Mouse (Mus musculus) ovary, adult 18-20 months (tissue): ENCODE measurements around the gene Smad6.

Source experiments
- DNase-seq: peaks from one replicate; pipeline ENCODE4 v3.0.0; 2022; ENCODE audit warnings: low spot score, mixed read lengths

Smad6 gene

DNA sequence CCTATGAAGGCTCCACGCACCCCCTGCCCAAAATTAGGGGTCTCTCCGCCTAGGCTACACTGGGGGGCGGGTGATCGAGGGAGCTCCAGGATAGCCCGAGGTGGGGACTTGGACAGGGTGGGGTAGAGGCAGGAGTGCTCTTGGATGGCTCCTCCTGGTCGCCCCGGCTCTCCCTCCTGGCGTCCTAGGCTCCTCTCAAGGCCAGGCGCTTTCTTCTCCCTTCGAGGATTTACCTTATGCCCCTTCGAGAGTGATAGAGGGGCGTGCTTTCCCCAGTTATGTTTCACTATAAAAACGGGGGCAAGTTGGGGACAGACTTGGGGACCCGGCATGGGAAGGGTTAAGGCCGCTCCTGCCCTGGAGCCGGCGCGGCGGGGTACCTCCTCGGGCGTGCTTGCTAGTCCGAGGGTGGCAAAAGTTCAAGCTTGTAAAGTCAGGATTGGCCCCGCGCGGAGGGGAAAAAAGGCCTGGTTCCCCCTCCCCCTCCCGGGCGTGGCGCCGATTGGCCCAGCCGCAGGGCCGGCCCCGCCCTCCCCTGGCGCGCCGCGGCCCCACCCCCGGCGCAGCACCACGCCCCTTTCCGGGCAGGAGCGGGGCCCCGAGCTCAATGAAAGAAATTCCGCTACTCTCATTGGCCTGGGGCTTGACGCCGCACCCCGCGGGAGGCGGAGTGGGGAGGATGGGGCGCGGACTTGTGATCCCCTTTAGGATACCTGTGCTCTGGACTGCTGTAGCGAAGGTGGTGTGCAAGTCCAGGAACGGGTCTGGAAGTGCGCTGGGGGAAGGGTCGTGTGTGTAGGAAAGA, 905 bp upstream of the Smad6 start:
- peak; percentile 95 for DNase-seq

- no peak for DNase-seq
Measured at GRCm38 (mm10) chr9:64021319-64021850, 474 bp downstream of the Smad6 start.

DNA sequence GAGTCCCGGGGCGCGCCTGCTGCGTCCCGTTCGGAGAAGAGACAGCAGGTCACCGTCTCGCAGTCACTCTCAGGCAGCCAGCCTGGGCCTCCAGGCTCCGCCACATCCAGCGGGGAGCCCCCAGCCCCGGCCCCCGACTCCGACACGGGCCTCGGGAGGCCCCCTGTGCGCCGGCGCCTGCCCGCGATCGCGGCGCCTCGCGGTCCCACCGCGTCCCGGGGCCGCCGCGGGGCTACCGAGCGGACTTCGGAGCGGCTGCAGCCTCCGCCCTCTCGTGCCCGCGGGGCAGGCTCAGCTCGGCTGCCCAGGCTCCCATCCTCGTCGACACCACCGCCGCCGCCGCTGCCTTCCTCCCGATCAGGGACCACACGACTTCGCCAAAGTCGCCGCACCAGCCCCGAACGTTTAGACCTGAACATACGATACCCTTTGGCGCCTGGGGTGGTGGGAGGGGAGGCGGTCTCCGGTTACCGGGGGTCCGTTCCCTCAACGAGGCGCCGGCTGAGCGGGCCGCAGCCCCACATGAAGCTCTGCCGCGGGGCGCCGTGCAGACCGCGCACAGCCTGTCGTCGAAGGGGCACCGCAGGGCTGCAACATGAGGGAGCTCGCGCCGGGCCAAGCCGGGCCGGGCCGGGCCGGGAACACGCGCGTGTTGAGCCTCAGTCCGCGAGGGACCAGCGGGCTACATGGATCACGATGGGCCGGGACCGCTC, 1.1 kb downstream of the Smad6 start:
- no peak for DNase-seq

GRCm38 (mm10) chr9:64020171-64020605, 1.7 kb downstream of the Smad6 start:
- no peak for DNase-seq

DNA sequence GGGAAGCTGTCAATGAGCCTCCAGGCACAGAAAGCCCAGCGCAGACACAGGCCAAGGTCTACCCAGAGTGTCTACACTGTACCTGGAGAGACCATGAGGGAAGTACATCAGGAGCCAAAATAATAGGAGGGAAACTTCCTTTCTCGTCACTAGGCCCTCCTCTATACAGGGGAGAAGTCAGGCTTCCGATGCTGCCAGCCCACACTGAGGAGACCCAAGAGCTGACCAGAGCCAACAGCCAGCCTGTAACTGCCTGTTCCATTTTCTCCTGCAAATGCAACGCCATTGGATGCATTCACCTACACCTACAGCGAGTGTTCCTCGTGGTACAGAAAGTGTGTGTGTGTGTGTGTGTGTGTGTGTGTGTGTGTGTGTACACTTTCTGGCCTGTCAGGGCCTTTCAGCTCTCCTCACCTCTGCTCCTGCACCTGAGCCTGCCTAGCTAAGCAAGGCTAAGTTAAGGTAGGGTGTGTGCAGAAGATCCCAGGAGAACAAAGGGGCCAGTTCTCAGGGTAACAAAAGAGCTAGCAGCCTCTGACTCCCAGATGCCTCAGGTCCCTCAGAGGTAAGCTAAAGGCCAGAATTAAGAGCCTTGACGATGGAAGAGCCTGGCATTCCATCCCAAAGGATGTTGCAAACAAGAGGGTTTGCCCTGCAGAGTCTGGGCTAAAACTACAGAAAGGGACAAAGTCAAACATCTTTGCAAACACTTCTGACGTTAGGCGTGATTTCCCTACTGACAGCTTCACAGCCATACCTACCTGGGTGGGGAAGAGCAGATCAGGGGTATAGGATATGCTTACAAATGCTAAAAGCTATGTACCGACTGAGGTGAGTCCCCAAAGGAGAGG, 2.6 kb downstream of the Smad6 start:
- no peak for DNase-seq

DNA sequence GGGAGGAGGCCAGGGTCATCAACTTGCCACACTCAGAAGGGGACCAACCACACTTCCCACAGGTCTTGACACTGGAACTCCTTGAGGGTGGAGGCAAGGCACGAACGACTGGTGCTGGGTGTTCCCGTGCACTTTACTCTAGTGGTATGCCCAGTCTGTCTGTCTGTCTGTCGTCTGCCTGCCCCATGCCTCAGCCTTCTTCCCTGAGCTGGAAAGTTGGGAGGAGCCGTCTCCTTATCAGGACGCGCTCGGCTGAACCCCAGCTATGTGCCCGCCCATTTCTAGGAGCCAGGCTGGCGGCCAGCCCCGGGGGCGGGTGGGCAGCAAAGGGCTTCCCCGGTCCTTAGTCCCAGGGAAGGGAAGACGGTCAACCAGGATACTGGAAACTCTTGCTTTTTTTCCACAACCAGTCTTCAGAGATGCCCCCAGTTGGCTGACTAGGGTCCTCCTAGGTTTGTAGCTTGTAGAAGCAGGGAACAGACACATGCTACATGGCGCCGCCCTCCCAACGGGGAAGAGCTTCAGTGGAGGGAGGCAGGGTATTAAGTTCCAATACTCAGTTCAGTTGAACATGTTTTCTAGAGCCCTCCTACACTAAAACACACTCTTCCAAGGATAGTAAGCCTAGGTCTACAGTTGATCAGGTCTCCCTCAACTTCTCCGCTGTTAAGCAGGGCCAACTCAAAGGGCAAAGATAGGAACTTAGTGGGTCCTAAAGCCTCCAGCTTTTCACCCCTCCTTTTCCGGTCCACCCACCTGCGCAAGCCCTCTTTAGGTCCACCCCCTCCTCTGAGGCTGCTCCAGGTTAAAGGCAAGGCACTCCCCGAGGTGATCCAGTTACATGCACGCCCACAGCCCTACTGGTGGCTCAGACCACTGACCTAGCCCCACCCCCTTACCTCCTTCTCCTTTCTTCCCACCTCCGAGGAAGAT, 3.7 kb downstream of the Smad6 start:
- DNase-seq: peak; percentile 73

- DNase-seq: peak; percentile 75
Measured at GRCm38 (mm10) chr9:64016648-64017400, 5.0 kb downstream of the Smad6 start.

- no peak for DNase-seq
Measured at GRCm38 (mm10) chr9:64016092-64016491, 5.8 kb downstream of the Smad6 start.

DNA sequence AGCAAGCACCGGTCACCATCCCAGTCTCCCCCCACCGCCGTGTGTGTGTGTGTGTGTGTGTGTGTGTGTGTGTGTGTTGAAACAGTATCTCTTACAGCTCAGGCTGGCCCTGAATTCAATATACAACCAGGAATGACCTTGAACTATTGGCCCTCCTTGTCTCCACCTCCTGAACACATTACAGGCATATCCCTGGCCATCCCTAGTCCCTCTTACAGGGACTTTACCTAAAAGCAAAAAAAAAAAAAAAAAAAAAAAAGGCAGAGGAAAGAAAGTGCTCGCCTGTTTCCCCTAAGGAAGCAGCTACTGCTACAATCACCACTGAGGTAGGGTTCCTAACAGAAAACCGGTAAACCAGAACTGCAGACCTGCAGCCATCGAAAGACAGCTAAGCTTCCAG, 7.1 kb downstream of the Smad6 start:
- DNase-seq: no peak

DNA sequence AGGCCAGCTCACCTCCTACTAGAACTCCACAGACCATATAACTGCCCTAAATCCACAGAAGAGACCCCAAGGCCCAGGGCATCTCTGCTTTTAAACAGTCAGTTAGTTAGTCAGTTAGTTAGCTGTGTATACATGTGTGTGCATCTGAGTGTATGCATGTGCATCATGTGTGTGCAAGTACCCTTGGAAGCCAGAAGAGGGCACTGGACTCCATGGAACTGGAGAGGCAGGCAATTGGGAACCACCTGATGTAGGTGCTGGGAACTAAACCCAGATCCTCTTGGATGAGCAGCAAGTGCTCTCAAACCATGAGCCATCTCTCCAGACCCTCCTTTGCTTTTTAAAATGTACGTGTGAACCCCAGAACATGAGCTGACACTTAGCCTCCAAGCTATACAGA, 10.5 kb downstream of the Smad6 start:
- DNase-seq: no peak

GRCm38 (mm10) chr9:64002981-64003380, 18.9 kb downstream of the Smad6 start:
- no peak for DNase-seq

GRCm38 (mm10) chr9:64001081-64001480, 20.8 kb downstream of the Smad6 start:
- DNase-seq: no peak

DNA sequence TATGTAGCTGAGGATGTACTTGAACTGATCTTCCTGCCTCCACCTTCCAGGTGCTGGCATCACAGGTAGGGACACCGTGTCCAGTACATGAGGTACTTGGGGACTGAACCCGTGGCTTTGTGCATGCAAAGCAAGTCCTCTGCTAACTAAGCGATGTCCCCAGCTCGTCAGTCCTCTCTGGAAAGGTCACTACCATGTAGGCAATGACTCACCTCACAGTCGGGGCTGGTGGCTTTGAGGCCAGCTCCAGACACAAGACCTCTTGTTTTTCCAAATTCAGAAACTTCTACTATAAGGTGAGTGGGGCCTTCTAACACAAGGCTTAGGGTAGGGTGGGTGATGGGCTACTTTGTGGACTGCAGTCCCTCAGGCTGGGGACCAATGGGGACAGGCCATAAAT, 21.8 kb downstream of the Smad6 start:
- no peak for DNase-seq

DNA sequence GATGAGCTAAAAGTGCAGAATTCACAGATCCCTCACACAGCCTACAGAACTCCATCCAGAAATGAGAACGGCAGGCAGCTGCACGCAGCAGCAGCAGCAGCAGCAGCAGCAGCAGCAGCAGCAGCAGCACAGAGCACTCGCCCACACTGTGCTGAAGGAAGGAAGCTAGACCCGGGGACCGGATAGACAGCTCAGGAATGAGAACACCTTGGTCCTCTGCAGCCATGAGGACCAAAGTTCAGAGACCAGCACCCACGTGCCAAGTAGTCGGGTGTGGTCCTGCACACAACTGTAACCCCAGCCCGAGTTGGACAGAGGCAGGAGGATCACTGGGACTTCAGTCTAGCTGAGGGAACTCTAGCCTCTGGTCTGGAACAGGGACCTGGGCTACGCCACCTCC, 22.7 kb downstream of the Smad6 start:
- no peak for DNase-seq

DNA sequence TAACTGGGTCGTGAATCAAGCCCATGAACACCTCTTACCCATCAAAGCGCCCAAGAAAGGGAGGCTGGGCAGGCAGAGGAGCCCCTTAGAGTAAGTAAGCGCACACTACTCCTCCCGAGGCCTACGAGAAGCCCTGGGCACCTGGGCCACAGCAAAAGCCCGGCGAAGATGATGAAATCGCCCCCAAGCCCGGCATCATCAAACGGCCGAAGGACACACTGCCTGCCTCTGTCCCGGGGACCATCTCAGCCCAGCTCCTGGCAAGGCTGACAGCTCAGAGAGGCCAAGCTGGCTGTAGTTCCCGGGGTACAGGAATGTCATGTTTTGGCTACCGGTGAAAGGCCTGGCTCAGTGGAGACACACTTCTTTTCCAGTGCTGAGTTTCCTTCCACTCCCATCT, 23.8 kb downstream of the Smad6 start:
- DNase-seq: peak; percentile 30

- DNase-seq: peak; percentile 29
Measured at GRCm38 (mm10) chr9:63997439-63997838, 24.4 kb downstream of the Smad6 start.

- DNase-seq: no peak
Measured at GRCm38 (mm10) chr9:63993256-63993655, 28.6 kb downstream of the Smad6 start.

DNA sequence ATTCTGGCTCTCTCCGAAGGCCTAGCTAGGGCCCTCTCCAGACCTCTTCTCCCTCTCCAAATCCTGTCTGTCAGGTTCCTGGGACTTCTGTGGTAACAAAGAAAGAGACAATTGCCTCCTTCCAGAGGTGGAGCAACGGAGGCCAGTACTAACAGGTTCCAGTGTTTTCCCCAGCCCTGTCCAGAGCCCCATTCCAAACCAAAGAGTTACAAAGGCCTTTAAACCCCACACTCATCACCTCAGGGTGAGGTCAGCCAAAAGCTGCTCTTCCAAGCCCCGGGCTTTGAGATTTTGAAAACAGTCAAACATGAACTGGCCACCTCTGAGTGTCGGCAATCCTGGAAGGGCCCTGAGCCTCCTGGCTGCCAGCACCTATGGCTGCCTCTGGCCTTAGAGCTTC, 29.1 kb downstream of the Smad6 start:
- DNase-seq: no peak

GRCm38 (mm10) chr9:63991193-63991592, 30.7 kb downstream of the Smad6 start:
- no peak for DNase-seq

GRCm38 (mm10) chr9:63989641-63990040, 32.2 kb downstream of the Smad6 start:
- peak; percentile 32 for DNase-seq
